Mouse (Mus musculus) olfactory bulb, adult 2 months (tissue): Measurements from ENCODE around the gene 1700012P22Rik. TPM values are rescaled to one million over a fixed set of nuclear protein-coding genes. Genes with fewer than 3 reads are reported as not detected.

Experiments used
- H3K27ac ChIP-seq: fragments of 200-500 bp; 2 replicates; pipeline ENCODE4 v1.5.1; 2012; ENCODE audit warnings: low read depth, low read length; ENCODE audit not compliant: insufficient read depth
- H3K4me1 ChIP-seq: fragments of 200-500 bp; 2 replicates; pipeline ENCODE4 v1.6.1; 2012; ENCODE audit warnings: low read length; ENCODE audit not compliant: control insufficient read depth, insufficient read depth
- H3K4me3 ChIP-seq: fragments of 200-500 bp; 2 replicates; pipeline ENCODE4 v1.5.1; 2012; ENCODE audit warnings: mild to moderate bottlenecking, low read depth, low read length, moderate library complexity; ENCODE audit not compliant: insufficient read depth
- CTCF ChIP-seq: fragments of 200-500 bp; IDR thresholded peaks from 2 replicates; pipeline ENCODE4 v1.5.1; 2012; ENCODE audit warnings: low read depth, mild to moderate bottlenecking, low read length, moderate library complexity; ENCODE audit not compliant: insufficient read depth
- POLR2A ChIP-seq: fragments of 200-500 bp; IDR thresholded peaks from 2 replicates; pipeline ENCODE4 v1.6.1; 2012; ENCODE audit warnings: mild to moderate bottlenecking, low read depth, low read length, moderate library complexity; ENCODE audit not compliant: insufficient read depth
- WGBS: fragments of 180-500 bp; shearing (Covaris S2); methylation state at CpG from one replicate; pipeline ENCODE4 v1.1.7; 2018; 5-methylcytosine and 5-hydroxymethylcytosine counted together
- polyA plus RNA-seq: library from polyadenylated mRNA; stranded (reverse); fragments of >200 nt; gene quantifications from 2 replicates; pipeline ENCODE4 v1.2.4, GENCODE M21; 2012; ENCODE audit warnings: low replicate concordance; ENCODE audit not compliant: missing spikeins, insufficient read depth, insufficient read length

Gene 1700012P22Rik
- polyA plus RNA-seq = not detected in 2 replicates

DNA sequence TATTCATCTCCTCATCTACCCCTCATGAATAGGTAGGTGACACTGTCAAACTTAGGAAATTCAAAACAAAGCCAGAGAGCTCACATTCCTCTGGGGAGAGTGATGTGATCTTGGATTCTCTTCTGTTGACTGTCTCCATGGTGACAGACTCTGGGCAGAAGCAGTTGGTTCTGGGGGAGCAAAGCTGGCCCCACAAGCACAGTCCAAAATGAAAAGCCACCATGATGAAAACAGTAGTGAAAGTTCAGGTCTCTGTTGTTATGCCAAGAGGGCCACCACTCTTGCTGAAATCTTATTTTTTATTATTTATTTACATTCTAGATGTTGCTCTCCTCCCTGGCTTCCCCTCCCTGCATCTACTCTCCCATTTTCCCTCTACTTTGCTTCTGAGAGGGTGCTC is at the start of gene 1700012P22Rik:
Gene 1700012P22Rik (minus strand): TSS at position 101 of the 400 bp plus-strand sequence.
- Histone ChIP-seq H3K4me3 (no peak within 1 kb of the TSS), H3K27ac (no peak within 1 kb of the TSS), H3K4me1 (no peaks in the 10 kb centered on the region)
- TF ChIP-seq POLR2A (no peak), CTCF (no peak)

DNA sequence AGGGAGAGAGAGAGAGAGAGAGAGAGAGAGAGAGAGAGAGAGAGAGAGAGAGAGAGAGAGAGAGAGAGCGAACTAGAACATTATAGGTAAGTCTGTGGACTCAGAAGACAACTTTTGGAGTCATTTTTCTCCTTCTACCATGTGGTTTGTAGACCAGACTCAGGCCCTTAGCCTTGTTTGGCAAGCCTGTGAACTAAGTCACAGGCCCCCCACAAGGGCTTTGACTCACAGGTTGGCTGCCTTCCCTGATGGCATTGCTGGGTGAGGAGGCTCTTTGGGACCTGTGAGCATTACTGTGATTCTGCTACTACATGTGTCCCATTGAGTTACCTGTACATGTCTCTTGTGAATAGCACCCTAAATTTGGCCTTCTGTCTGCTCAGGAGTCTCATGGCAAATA is 29.5 kb upstream of the 1700012P22Rik start:
- TF ChIP-seq POLR2A (no peak), CTCF (no peak)

DNA sequence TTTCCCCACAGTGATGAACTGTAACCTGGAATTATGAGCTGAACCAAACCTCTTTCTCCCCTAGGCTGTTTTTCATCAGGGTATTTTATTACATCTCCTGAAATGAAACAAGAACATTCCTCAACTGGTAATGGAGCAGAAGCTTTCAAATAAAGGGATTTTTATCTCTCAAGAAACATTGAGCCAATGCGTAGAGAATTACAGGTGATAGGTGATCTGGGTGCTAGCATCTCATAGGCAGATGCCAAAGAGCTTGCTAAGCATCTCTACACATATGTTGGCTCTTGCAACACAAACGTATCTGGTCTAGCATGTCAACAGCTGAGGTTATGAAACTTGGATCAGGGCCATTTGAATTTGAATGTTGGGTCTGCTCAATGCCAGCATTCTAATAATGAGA is 26.6 kb upstream of the 1700012P22Rik start:
- no peak overlapping the region for H3K27ac ChIP-seq
- no peak overlapping the region for H3K4me3 ChIP-seq
- no peak for TF ChIP-seq POLR2A
- TF ChIP-seq CTCF = no peak
- no peaks in the 10 kb centered on the region for H3K4me1 ChIP-seq
- WGBS = 80% methylated on average over 2 of the region's 2 CpGs

More for the DNA sequence above, 29.5 kb upstream of the 1700012P22Rik start:
- WGBS = 71% methylated on average over 1 of the region's 1 CpGs
- H3K4me1 ChIP-seq = no peaks in the 10 kb centered on the region
- no peak overlapping the region for H3K27ac ChIP-seq
- H3K4me3 ChIP-seq = no peak overlapping the region

DNA sequence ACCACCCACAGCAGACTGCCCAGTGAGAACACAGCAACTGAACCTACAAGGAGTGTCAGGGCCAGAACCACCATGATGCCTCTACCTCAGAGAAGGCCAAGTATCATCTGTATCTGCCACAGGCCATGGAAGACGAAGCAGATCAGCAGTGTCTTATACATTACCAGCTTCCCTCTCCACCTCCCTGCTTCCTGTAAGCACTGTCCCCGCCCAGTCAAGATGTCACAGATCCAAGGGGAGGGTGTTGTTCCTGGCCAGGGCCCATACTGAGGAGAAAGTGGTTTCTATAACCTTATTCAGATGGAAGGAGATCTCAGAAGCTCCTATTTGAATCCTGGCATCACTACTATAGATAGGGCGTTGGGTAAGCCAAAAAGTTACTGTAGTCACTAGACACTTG is 25.1 kb upstream of the 1700012P22Rik start, which contains the start of gene Aadacl3:
Gene Aadacl3 (minus strand): TSS at position 101 of the 400 bp plus-strand sequence.
- WGBS = 60% methylated on average over 3 of the region's 3 CpGs
- no peaks in the 10 kb centered on the region for H3K4me1 ChIP-seq
- H3K4me3 ChIP-seq = no peak within 1 kb of the TSS
- no peak within 1 kb of the TSS for H3K27ac ChIP-seq
- no peak for TF ChIP-seq POLR2A
- TF ChIP-seq CTCF = no peak

DNA sequence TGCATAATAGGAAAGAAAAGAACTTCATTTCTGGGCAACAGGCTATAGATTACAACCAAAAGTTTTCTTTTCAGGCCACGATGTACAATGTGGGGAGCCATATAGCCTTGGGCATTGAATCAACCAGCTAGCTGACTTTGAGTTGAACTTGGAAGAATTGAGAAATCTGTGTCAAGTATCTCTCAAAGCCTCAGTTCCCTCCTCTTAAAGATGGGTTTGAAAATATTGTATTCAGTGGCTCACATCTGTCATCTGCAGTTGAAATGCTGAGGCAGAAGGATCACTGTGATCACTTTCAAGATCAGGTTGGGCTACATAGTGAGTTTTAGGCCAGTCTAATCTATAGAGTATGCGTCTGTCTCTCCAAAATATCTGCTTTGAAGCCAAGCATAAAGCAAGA is 14.6 kb upstream of the 1700012P22Rik start, which contains the start of gene Gm9944:
Gene Gm9944 (minus strand): TSS at position 101 of the 400 bp plus-strand sequence.
- H3K4me1 ChIP-seq = no peaks in the 10 kb centered on the region
- no peak within 1 kb of the TSS for H3K4me3 ChIP-seq
- TF ChIP-seq CTCF (no peak), POLR2A (no peak)
- WGBS = 54% methylated on average over 2 of the region's 2 CpGs
- H3K27ac ChIP-seq = no peak within 1 kb of the TSS

DNA sequence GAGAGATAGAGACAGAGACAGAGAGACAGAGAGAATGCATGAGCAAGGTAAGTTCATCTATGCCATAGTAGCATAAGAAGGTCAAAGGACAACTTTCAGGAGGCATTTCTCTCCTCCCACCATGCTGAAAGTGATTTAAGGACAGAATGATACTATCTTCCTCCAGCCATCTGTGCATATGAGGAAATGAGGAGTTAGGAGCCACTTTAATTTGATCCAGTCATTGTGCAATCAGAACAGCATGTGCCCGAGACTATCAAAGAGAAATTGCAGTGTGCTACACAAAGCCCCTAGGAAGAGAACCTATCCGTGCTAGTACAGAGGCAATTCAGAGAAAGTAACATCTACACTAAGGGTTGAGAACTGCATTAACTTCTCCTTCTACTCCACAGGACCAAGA is 10.0 kb upstream of the 1700012P22Rik start:
- Histone ChIP-seq H3K4me3 (no peak overlapping the region), H3K27ac (no peak overlapping the region), H3K4me1 (no peaks in the 10 kb centered on the region)
- TF ChIP-seq CTCF (no peak), POLR2A (no peak)
- WGBS = 79% methylated on average over 2 of the region's 2 CpGs

DNA sequence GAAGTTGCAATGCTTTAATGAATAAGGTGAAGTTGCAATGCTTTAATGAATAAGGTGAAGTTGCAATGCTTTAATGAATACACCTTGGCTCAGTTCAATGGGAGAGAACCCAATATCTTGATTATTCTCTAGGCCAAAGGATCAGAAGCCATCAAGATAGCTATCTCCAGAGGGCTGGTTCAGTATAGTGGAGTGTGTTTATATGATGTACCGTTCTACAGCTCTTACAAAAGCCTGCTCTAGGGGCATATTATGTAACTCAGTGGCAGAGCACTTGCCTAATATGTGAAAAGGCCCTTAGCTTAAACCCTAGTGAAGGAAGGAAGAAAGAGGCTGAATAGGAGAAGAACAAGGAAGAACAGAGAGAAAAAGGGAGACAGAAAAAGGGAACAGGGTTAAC is 3.0 kb upstream of the 1700012P22Rik start:
- no peak overlapping the region for H3K27ac ChIP-seq
- no peaks in the 10 kb centered on the region for H3K4me1 ChIP-seq
- no peak for TF ChIP-seq POLR2A
- no peak for TF ChIP-seq CTCF
- no peak overlapping the region for H3K4me3 ChIP-seq
- WGBS = 66% methylated on average over 1 of the region's 1 CpGs

DNA sequence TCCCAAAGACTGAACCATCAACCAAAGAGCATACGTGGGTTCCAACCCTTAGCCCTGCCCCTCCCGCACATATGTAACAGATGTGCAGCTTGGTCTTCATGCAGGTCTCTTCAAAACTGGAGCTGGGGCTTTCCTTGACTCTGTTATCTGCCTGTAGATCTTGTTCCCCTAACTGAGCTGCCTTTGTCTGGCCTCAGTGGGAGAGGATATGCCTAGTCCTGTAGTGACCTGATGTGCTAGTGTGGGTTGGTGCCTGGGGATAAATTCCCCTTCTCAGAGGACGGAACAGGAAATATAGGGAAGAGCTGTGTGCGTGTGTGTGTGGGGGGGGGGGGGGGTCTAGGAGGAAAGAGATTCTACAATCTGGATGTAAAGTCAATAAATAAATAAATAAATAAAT is 2.5 kb upstream of the 1700012P22Rik start:
- Histone ChIP-seq H3K27ac (no peak overlapping the region), H3K4me1 (no peaks in the 10 kb centered on the region), H3K4me3 (no peak overlapping the region)
- TF ChIP-seq POLR2A = no peak
- TF ChIP-seq CTCF = no peak
- 90% methylated on average over 4 of the region's 4 CpGs for WGBS

DNA sequence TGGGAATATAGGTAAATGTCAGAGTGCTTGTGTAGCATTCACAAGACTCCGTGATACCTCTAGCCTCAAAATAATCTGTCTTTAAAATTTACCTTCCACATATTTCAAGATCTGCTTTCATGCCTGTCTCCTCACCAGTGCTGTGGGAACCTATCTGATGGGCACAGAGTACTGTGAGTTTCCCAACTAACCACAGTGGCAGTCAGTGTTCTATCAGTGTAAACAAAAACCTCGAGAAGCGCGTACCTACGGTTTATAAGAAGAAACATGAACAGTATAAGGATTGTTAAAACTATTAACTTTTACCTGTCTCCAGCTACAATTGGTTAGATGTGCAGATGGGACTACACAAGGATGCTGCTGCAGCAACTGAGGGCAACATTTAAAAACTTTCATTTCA is 5.4 kb downstream of the 1700012P22Rik start:
- no peak for TF ChIP-seq CTCF
- TF ChIP-seq POLR2A = no peak
- H3K4me1 ChIP-seq = no peaks in the 10 kb centered on the region
- H3K27ac ChIP-seq = no peak overlapping the region
- no peak overlapping the region for H3K4me3 ChIP-seq
- WGBS = 87% methylated on average over 5 of the region's 5 CpGs

DNA sequence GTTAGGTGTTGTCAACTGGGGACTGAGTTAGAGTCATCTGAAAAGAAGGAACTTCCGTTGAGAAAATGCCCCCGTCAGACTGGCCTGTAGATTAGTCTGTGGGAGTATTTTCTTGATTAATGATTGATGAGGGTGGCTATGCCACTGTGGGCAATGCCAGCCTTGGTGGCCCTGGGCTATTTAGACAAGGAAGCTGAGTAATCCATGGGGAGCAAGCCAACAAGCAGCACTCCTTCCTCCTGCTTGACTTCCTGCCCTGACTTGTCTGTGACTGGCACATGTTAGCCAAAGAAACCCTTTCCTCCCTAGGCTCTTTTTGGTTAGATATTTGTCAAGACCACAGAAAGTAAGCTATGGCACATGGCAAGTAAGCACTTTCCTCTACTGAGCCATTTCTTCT is 7.8 kb downstream of the 1700012P22Rik start:
- TF ChIP-seq POLR2A (no peak), CTCF (no peak)
- no peak overlapping the region for H3K27ac ChIP-seq
- H3K4me3 ChIP-seq = no peak overlapping the region
- H3K4me1 ChIP-seq = no peaks in the 10 kb centered on the region
- 84% methylated on average over 2 of the region's 2 CpGs for WGBS
